Mouse (Mus musculus) layer of hippocampus, adult 9-10 months (tissue): ENCODE measurements at regions not wholly inside any gene's neighbourhood (a gene's known extent, or its start where the extent isn't known, plus 50 kb on each side); places are given as distances from the start of the nearest gene placed in this dataset.

Experiments used
- DNase-seq: peaks from one replicate; pipeline ENCODE4 v3.0.0; 2022; ENCODE audit warnings: low spot score

GRCm38 (mm10) chr9:72217296-72218028 is 57.2 kb upstream of the Zfp280d start:
- no peak for DNase-seq

GRCm38 (mm10) chr9:72218736-72219135 is 55.9 kb upstream of the Zfp280d start:
- DNase-seq, result no peak

DNA sequence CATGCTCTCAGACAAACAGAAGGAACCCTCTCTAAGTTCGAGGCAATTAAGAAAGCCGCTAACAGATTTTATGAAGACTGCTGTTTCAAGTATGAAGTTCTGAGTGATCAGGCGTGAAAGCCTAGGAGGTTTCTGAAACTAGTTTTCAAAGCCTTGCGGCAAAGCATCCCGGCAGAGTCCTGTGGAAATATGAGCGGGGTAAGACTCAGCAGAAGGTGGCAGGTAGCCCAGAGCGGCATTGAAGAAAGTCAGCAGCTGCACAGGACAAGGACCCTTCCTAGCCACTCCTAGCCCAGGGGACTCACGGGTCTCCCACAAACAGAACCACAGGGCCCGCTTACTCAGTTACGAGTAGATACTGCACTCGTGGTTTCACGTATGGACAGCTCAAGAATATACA is 54.8 kb upstream of the Zfp280d start:
- no peak for DNase-seq

DNA sequence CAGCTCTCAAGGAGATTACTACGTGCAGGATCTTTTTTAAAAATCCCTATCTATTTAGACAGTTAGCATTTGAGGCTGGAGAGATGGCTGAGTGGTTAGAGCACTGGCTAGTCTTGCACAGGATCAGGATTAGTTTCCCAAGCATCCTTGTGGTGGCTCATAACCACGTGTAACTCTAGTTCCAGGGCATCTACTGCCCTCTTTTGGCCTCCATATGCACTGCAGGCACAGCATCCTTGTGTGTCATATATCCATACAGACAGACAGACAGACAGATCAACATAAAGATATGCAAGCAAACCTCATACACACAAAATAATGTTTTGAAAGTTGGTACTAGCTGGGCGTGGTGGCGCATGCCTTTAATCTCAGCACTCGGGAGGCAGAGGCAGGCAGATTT is 53.3 kb upstream of the Zfp280d start:
- DNase-seq, result no peak
